Mouse (Mus musculus): ENCODE results near the gene P4ha1. TPM values are rescaled to one million over a fixed set of nuclear protein-coding genes. Genes with fewer than 3 reads are reported as not detected.
"Not testable (repeated sequence)": the region's sequence is repeated elsewhere in the genome, so short reads cannot be mapped to it uniquely, and the experiment has no call there.

The P4ha1 gene
- polyA plus RNA-seq, 1 experiment = 1.7 TPM

DNA sequence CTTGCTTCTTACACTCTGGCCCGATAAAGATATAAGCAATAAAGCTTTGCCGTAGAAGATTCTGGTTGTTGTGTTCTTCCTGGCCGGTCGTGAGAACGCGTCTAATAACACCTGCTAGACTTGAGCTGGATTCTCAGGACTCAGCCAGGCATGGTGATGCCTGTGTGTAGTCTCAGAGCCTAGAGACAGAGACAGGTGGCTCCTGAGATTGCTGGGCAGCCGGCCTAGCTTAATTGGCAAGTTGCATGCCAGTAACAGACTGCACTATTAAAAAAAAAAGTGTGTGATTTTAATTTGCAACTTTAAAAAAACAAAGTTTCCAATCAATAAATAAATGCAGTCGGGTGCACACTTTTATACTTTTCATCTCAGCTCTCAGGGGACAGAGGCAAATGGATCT is 63.9 kb downstream of the P4ha1 start:
- Histone ChIP-seq H3K27me3 (ENCODE audit: control insufficient read depth, insufficient read depth, low read length) (no peaks in the 10 kb centered on the region), H3K4me1 (ENCODE audit: control insufficient read depth, insufficient read depth, insufficient read length, low read length) (peaks cover 2% of the 10 kb centered on the region), H3K27ac (ENCODE audit: insufficient read depth, low read depth, low read length) (no peak overlapping the region), H3K4me3 (ENCODE audit: low read depth, low read length) (no peak overlapping the region), H3K36me3 (ENCODE audit: control insufficient read depth, insufficient read depth, low read length) (no peaks in the 10 kb centered on the region)
- 78% methylated on average over 8 of the region's 8 CpGs for whole genome bisulfite sequencing
- TF ChIP-seq POLR2A (IDR thresholded peaks at IDR 0.05; ENCODE audit: low read depth, low read length) (no peak), CTCF (IDR thresholded peaks at IDR 0.05; ENCODE audit: extremely low read depth, insufficient read length, insufficient replicate concordance, low read depth, low read length) (no peak)

DNA sequence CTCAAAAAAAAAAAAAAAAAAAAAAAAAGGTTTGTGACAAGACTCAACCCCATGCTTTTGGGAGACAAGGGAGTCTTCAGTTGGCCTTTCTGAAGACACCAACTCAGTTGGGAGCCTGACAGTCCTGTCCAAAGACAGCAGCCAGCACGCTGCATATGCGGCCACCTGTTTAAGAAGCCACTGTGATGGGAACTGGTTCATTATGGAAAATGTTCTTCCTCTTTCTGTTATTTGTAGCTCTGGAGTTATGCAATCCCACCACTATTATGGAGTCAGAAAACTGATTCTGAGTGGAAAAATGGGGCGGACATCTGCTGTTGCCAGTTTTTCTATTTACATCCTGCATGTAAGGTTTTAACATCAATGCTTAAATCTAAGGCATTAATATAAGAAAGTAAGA is 66.6 kb downstream of the P4ha1 start:
- no peak overlapping the region for H3K27ac ChIP-seq (ENCODE audit: insufficient read depth, low read depth, low read length)

DNA sequence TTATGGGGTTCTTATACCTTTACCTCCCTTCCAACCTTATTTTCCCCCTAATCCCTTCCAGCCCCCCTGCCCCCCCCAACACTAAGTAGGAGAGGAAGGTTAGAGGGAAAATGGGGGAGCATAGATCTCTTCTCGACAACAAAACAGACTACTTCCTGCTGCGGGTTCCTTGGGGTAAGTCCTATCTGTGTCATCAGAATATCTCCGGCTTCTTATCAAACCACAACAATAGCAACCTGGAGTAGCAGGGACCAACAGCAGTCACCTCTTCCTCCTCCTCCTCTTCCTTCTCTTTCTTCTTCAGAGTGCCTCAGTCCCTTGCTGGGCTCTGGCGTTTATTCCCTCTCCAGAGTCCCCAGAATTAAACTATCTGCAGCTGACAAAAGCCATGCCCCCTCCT is 68.8 kb downstream of the P4ha1 start:
- WGBS = 6% methylated on average over 4 of the region's 4 CpGs
- TF ChIP-seq POLR2A (IDR thresholded peaks at IDR 0.05; ENCODE audit: low read depth, low read length) (no peak), CTCF (IDR thresholded peaks at IDR 0.05; ENCODE audit: extremely low read depth, insufficient read length, insufficient replicate concordance, low read depth, low read length) (no peak)

More for the DNA sequence above, 66.6 kb downstream of the P4ha1 start:
- Histone ChIP-seq H3K4me3 (ENCODE audit: low read depth, low read length) (no peak overlapping the region), H3K27me3 (ENCODE audit: control insufficient read depth, insufficient read depth, low read length) (no peaks in the 10 kb centered on the region), H3K4me1 (ENCODE audit: control insufficient read depth, insufficient read depth, insufficient read length, low read length) (peaks cover 4% of the 10 kb centered on the region), H3K36me3 (ENCODE audit: control insufficient read depth, insufficient read depth, low read length) (no peaks in the 10 kb centered on the region)
- TF ChIP-seq CTCF (IDR thresholded peaks at IDR 0.05; ENCODE audit: extremely low read depth, insufficient read length, insufficient replicate concordance, low read depth, low read length) (no peak), POLR2A (IDR thresholded peaks at IDR 0.05; ENCODE audit: low read depth, low read length) (no peak)
- WGBS = 96% methylated on average over 3 of the region's 3 CpGs

DNA sequence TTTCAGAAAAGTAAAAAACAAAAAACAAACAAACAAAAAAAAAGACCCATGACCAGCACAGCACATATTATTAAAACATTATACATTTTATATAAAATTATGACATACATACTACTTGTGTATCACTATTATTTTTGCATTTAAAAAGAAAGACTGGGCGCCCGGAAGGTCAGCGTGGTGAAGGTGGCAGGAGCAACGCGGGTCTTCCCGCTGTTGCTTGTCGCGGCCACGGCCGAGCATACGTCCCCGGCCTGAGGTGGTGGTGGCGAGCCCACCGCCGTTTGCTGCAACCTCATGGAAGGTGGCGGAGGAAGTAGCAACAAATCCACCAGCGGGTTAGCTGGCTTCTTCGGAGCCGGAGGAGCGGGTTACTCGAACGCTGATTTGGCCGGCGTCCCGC is 72.4 kb downstream of the P4ha1 start, which contains the start of gene Gm10273:
Gene Gm10273, plus strand, starts transcription at position 172 of the 400 bp plus-strand sequence.
- WGBS = 95% methylated on average over 13 of the region's 25 CpGs
- not testable (repeated sequence) for H3K27me3 ChIP-seq (ENCODE audit: control insufficient read depth, insufficient read depth, low read length)

More for the DNA sequence above, 68.8 kb downstream of the P4ha1 start:
- H3K27ac ChIP-seq (ENCODE audit: insufficient read depth, low read depth, low read length) = no peak overlapping the region
- peaks cover 4% of the 10 kb centered on the region for H3K4me1 ChIP-seq (ENCODE audit: control insufficient read depth, insufficient read depth, insufficient read length, low read length)
- H3K4me3 ChIP-seq (ENCODE audit: low read depth, low read length) = no peak overlapping the region
- H3K27me3 ChIP-seq (ENCODE audit: control insufficient read depth, insufficient read depth, low read length) = no peaks in the 10 kb centered on the region
- no peaks in the 10 kb centered on the region for H3K36me3 ChIP-seq (ENCODE audit: control insufficient read depth, insufficient read depth, low read length)

DNA sequence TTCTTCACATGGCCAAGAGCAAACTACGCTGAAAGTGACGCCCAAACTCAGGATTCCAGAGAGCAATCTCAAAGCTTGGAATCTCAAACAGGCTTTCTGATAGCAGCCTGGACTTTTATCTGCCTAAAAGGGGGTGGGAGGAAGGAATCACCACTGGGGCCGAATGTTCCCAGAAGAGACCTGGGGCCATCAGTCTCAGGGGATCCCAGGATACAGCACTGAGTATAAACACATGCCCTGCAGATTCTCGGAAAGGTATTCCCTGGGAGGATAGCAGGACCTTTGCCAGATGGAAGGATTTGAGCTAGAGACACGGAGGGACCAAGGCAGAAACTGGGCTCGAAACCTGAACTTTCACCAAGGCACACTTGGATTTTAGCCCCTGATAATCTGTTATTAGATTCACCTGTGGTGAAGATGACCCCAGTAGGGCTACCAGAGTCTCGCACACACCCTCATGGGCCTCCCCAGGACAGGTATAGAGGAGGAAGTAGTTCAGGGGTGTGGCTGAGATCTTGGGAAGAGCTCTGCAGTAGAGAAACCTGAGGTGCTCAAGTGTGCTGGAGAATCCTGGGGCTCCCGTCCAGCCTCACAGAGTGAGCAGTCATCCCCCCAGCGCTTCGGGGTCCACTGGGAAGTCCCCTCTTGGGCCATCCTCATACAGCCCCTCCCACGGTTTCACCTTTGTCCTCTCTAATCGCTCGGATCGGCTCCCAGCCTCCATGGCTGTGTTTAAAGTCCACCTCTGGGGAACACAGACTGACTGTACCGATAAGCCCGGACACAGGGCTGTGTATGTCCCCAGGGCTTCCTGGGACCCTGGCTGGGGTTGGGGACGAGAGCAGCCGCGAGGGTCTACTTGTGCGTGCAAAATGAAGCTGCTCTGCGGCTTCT is 80.0 kb downstream of the P4ha1 start, which contains the start of gene Pla2g12b:
Gene Pla2g12b, plus strand, starts transcription at position 762 of the 894 bp plus-strand sequence.
- H3K27ac ChIP-seq (ENCODE audit: insufficient read depth, low read depth, low read length) = peak within 1 kb of the TSS; percentile 89

More for the DNA sequence above, 72.4 kb downstream of the P4ha1 start, which contains the start of gene Gm10273:
- not testable (repeated sequence) for H3K36me3 ChIP-seq (ENCODE audit: control insufficient read depth, insufficient read depth, low read length); H3K4me3 ChIP-seq (ENCODE audit: low read depth, low read length); H3K4me1 ChIP-seq (ENCODE audit: control insufficient read depth, insufficient read depth, insufficient read length, low read length); H3K27ac ChIP-seq (ENCODE audit: insufficient read depth, low read depth, low read length)

DNA sequence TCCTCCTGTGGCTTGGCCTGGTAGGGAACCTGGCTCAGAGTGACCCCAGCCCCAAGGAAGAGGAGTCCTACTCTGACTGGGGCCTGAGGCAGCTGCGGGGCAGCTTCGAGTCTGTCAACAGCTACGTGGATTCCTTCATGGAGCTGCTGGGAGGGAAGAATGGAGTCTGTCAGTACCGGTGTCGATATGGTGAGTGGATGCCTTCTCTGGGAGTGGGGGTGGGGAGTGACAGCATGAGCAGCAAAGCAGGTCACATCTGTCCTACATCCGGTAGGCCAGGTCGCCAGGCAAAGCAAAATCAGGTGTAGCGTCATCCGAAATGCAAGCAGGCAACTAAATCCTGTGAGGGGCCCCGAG is 80.7 kb downstream of the P4ha1 start:
- peaks cover 4% of the 10 kb centered on the region for H3K4me1 ChIP-seq (ENCODE audit: control insufficient read depth, insufficient read depth, insufficient read length, low read length)
- WGBS = 38% methylated on average over 10 of the region's 10 CpGs
- H3K27ac ChIP-seq (ENCODE audit: insufficient read depth, low read depth, low read length) = peak overlapping the region; percentile 89
- H3K4me3 ChIP-seq (ENCODE audit: low read depth, low read length) = peak overlapping the region; percentile 77
- H3K27me3 ChIP-seq (ENCODE audit: control insufficient read depth, insufficient read depth, low read length) = no peaks in the 10 kb centered on the region
- TF ChIP-seq POLR2A (IDR thresholded peaks at IDR 0.05; ENCODE audit: low read depth, low read length) (no peak), CTCF (IDR thresholded peaks at IDR 0.05; ENCODE audit: extremely low read depth, insufficient read length, insufficient replicate concordance, low read depth, low read length) (no peak)
- H3K36me3 ChIP-seq (ENCODE audit: control insufficient read depth, insufficient read depth, low read length) = peaks cover 3% of the 10 kb centered on the region; the same call in 1 of the 2 replicates

More for the DNA sequence above, 80.0 kb downstream of the P4ha1 start, which contains the start of gene Pla2g12b:
- no peaks in the 10 kb centered on the region for H3K27me3 ChIP-seq (ENCODE audit: control insufficient read depth, insufficient read depth, low read length)
- peaks cover 3% of the 10 kb centered on the region; the same call in 1 of the 2 replicates for H3K36me3 ChIP-seq (ENCODE audit: control insufficient read depth, insufficient read depth, low read length)
- 32% methylated on average over 21 of the region's 21 CpGs for WGBS
- H3K4me1 ChIP-seq (ENCODE audit: control insufficient read depth, insufficient read depth, insufficient read length, low read length) = peaks cover 4% of the 10 kb centered on the region
- no peak for TF ChIP-seq CTCF (IDR thresholded peaks at IDR 0.05; ENCODE audit: extremely low read depth, insufficient read length, insufficient replicate concordance, low read depth, low read length)
- peak; percentile 83 for TF ChIP-seq POLR2A (IDR thresholded peaks at IDR 0.05; ENCODE audit: low read depth, low read length)
- H3K4me3 ChIP-seq (ENCODE audit: low read depth, low read length) = peak within 1 kb of the TSS; percentile 77

DNA sequence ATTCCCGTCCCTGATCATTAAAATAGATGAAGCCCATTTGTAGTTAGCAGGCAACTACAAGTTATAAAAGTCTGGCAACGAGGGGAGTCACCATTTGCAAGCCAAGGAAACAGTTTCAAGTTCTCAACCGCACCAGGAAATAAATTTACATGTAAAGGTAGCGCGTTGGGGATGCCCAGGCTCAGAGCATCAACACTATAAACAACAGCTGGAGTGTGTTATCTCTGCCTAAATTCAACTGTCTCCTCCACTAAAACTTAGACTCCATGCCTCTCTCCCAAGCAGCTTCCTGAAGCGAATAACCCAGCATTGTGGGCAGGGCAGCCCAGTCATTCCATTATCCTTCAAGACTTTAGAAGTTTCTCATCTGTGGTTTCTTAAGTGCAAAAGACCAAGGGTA is 85.4 kb downstream of the P4ha1 start:
- no peaks in the 10 kb centered on the region for H3K27me3 ChIP-seq (ENCODE audit: control insufficient read depth, insufficient read depth, low read length)
- TF ChIP-seq CTCF (IDR thresholded peaks at IDR 0.05; ENCODE audit: extremely low read depth, insufficient read length, insufficient replicate concordance, low read depth, low read length) (no peak), POLR2A (IDR thresholded peaks at IDR 0.05; ENCODE audit: low read depth, low read length) (no peak)
- WGBS = 33% methylated on average over 6 of the region's 6 CpGs

More for the DNA sequence above, 85.4 kb downstream of the P4ha1 start:
- Histone ChIP-seq H3K36me3 (ENCODE audit: control insufficient read depth, insufficient read depth, low read length) (peaks cover 9% of the 10 kb centered on the region), H3K4me3 (ENCODE audit: low read depth, low read length) (no peak overlapping the region), H3K27ac (ENCODE audit: insufficient read depth, low read depth, low read length) (no peak overlapping the region), H3K4me1 (ENCODE audit: control insufficient read depth, insufficient read depth, insufficient read length, low read length) (peaks cover 4% of the 10 kb centered on the region)
